ENCODE assay signal across 8 mouse cellular contexts in the genomic region with DNA sequence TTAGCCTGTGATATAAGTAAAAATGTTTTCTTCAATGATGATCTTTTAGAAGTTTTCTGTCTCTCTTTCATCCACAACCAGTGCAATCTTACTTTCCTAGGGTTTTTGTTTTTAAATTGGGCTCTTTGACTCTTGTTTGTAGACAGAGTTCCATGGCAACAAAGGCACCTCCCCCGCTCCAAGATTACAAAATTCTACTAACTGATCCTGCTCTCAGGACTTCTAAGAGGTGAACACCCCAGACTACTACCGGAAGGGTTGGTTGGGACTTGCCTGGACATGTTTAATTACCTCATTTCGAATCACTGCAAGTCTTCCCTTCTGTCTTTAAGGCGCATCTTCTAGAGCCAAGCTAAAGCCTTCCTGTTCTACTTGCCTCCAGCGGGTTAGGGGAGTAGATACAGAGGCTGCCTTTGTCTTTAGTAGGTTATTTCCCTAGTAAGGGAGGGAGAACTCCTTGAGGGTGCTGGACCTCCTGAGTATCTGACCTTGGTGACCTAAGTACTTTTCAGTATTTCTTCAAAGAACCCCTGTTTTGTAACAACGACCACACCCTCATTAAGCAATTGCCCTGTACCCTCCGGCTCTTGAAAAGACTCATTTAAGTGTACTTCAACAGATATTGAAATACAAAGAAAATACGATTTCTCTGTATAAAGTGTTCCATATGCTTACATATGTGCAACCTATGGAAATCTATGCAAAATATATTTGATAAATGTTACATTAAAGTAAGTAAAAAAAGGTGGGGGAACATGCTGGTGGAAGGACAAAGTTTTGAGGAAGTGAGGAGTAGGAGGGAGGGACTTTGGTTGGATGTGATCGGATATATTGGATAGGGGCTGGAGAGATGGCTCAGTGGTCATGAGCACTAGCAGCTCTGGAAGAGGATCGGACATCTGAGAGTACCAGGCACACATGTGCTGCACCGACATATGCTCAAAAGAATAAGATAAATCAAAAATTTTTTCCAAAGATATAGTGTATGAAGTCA. TPM values are rescaled to one million over a fixed set of nuclear protein-coding genes. Genes with fewer than 3 reads are reported as not detected.
DNase-seq lines count a peak whose midpoint lies in the region; ATAC-seq and TF ChIP-seq lines count a peak whose summit lies in the region.

No protein-coding gene starts in this region.

- no peaks in the 10 kb centered on the region for H3K9me3 ChIP-seq in kidney, postnatal 0 days (replicated peaks; ENCODE audit: low read length)
- H3K9me3 ChIP-seq in embryonic facial prominence, embryonic 12.5 days: no peaks in the 10 kb centered on the region
- H3K9me3 ChIP-seq in limb, embryonic 11.5 days (ENCODE audit: control insufficient read depth, low read length): no peaks in the 10 kb centered on the region
- H3K9me3 ChIP-seq in midbrain, embryonic 15.5 days: no peaks in the 10 kb centered on the region

- no peak for ATAC-seq in kidney, postnatal 0 days (replicated peaks; ENCODE audit: low FRiP score, low read depth)
- ATAC-seq in embryonic facial prominence, embryonic 12.5 days (ENCODE audit: insufficient number of reproducible peaks, insufficient read depth, low FRiP score, low TSS enrichment): no peak
- ATAC-seq in limb, embryonic 11.5 days (ENCODE audit: insufficient number of reproducible peaks, low FRiP score, low TSS enrichment, low read depth): no peak
- no peak for ATAC-seq in midbrain, embryonic 15.5 days (replicated peaks)

- 0 out of 2 replicates have a peak overlapping the region, but pooled peaks have one; percentile 72 for H3K27ac ChIP-seq in kidney, postnatal 0 days
- no peak overlapping the region for H3K27ac ChIP-seq in embryonic facial prominence, embryonic 12.5 days
- H3K27ac ChIP-seq in limb, embryonic 11.5 days (replicated peaks; ENCODE audit: low read depth, low read length): no peak overlapping the region
- H3K27ac ChIP-seq in midbrain, embryonic 15.5 days: peak overlapping the region; percentile 96; the same call in 1 of the 2 replicates

- no peaks in the 10 kb centered on the region for H3K27me3 ChIP-seq in kidney, postnatal 0 days (ENCODE audit: insufficient read depth, low read length)
- no peaks in the 10 kb centered on the region for H3K27me3 ChIP-seq in embryonic facial prominence, embryonic 12.5 days
- H3K27me3 ChIP-seq in limb, embryonic 11.5 days (ENCODE audit: control insufficient read depth, insufficient read depth, low read length): no peaks in the 10 kb centered on the region
- no peaks in the 10 kb centered on the region for H3K27me3 ChIP-seq in midbrain, embryonic 15.5 days (replicated peaks)

- no peak overlapping the region; the same call in 1 of the 2 replicates for H3K4me3 ChIP-seq in kidney, postnatal 0 days (replicated peaks; ENCODE audit: low read depth, low read length)
- peak overlapping the region; percentile 74; the same call in 1 of the 2 replicates for H3K4me3 ChIP-seq in embryonic facial prominence, embryonic 12.5 days
- H3K4me3 ChIP-seq in limb, embryonic 11.5 days (ENCODE audit: low read depth, low read length): no peak overlapping the region
- H3K4me3 ChIP-seq in midbrain, embryonic 15.5 days: peak overlapping the region; percentile 68

- no peak overlapping the region for H3K9ac ChIP-seq in kidney, postnatal 0 days (ENCODE audit: low read depth, low read length)
- H3K9ac ChIP-seq in embryonic facial prominence, embryonic 12.5 days: 0 out of 2 replicates have a peak overlapping the region, but pooled peaks have one; percentile 63
- H3K9ac ChIP-seq in limb, embryonic 11.5 days (ENCODE audit: low read length): no peak overlapping the region
- H3K9ac ChIP-seq in midbrain, embryonic 15.5 days: peak overlapping the region; percentile 75; the same call in 1 of the 2 replicates

- peak overlapping the region; percentile 99 for H3K4me2 ChIP-seq in kidney, postnatal 0 days (ENCODE audit: low read length)
- H3K4me2 ChIP-seq in embryonic facial prominence, embryonic 12.5 days (replicated peaks): peak overlapping the region; percentile 85
- H3K4me2 ChIP-seq in limb, embryonic 11.5 days (ENCODE audit: low read depth, severe bottlenecking): peak overlapping the region; percentile 82; the same call in 1 of the 2 replicates
- peak overlapping the region; percentile 79 for H3K4me2 ChIP-seq in midbrain, embryonic 15.5 days

- H3K36me3 ChIP-seq in kidney, postnatal 0 days (ENCODE audit: insufficient read depth, low read length): no peaks in the 10 kb centered on the region
- H3K36me3 ChIP-seq in embryonic facial prominence, embryonic 12.5 days: no peaks in the 10 kb centered on the region
- H3K36me3 ChIP-seq in limb, embryonic 11.5 days (ENCODE audit: control insufficient read depth, insufficient read depth, low read length): no peaks in the 10 kb centered on the region
- H3K36me3 ChIP-seq in midbrain, embryonic 15.5 days (replicated peaks): no peaks in the 10 kb centered on the region

- peaks cover 4% of the 10 kb centered on the region; the same call in 1 of the 2 replicates for H3K4me1 ChIP-seq in kidney, postnatal 0 days (replicated peaks; ENCODE audit: insufficient read depth, low read length)
- peaks cover 10% of the 10 kb centered on the region for H3K4me1 ChIP-seq in embryonic facial prominence, embryonic 12.5 days
- H3K4me1 ChIP-seq in limb, embryonic 11.5 days (ENCODE audit: control insufficient read depth, insufficient read depth, low read length): 0 out of 2 replicates have a peak, but pooled peaks cover 2% of the 10 kb centered on the region
- peaks cover 39% of the 10 kb centered on the region for H3K4me1 ChIP-seq in midbrain, embryonic 15.5 days

- TF ChIP-seq CTCF in kidney, postnatal 0 days (IDR thresholded peaks at IDR 0.05; ENCODE audit: low read depth): no peak

- WGBS in kidney, postnatal 0 days: 64% methylated on average over 11 of the region's 11 CpGs
- 47% methylated on average over 11 of the region's 11 CpGs for WGBS in embryonic facial prominence, embryonic 12.5 days
- WGBS in limb, embryonic 11.5 days: 76% methylated on average over 11 of the region's 11 CpGs
- WGBS in midbrain, embryonic 15.5 days: 74% methylated on average over 11 of the region's 11 CpGs

- DNase-seq in kidney, postnatal 0 days (ENCODE audit: low spot score): peak; percentile 58
- no peak for DNase-seq in kidney, adult 9 months
- no peak for DNase-seq in limb, embryonic 11.5 days (ENCODE audit: low spot score)
- no peak for DNase-seq in left cerebral cortex, adult 18-20 months (ENCODE audit: low spot score in 2 of 2)
- no peak for DNase-seq in gastrocnemius, postnatal 25 days
- DNase-seq in gastrocnemius, postnatal 10 days: no peak

RNA-seq across cellular contexts. Expression of a gene that starts 1.3 kb away (rescaled TPM):
- polyA plus RNA-seq in kidney, postnatal 0 days (2015; fragmentation: Nextera tagmentation; extraction: Ambion mirVana): 5.2 and 5.8 TPM in 2 replicates
- polyA plus RNA-seq in embryonic facial prominence, embryonic 12.5 days (2016; fragmentation: Nextera tagmentation; extraction: Ambion mirVana): 6.5 and 8.7 TPM in 2 replicates
- 4.2 and 5.7 TPM in 2 replicates for polyA plus RNA-seq in limb, embryonic 11.5 days (2014; fragmentation: Nextera tagmentation; extraction: Ambion mirVana)
- polyA plus RNA-seq in midbrain, embryonic 15.5 days (2015; fragmentation: Nextera tagmentation; extraction: Ambion mirVana): 15.5 and 17.8 TPM in 2 replicates
- total RNA-seq in left cerebral cortex, adult 18-20 months (2021): 10 to 100 TPM; 14.9 to 16.7 TPM
- total RNA-seq in gastrocnemius, postnatal 25 days (2021): not detected
- under 1 TPM; 0.12 to 0.14 TPM for total RNA-seq in gastrocnemius, postnatal 10 days (2021)

RNA-seq across cellular contexts. Expression of a gene that starts 13.6 kb away (rescaled TPM):
- polyA plus RNA-seq in kidney, postnatal 0 days (2015; fragmentation: Nextera tagmentation; extraction: Ambion mirVana): 49.1 and 53.0 TPM in 2 replicates
- 66.6 and 67.7 TPM in 2 replicates for polyA plus RNA-seq in embryonic facial prominence, embryonic 12.5 days (2016; fragmentation: Nextera tagmentation; extraction: Ambion mirVana)
- 70.3 and 72.3 TPM in 2 replicates for polyA plus RNA-seq in limb, embryonic 11.5 days (2014; fragmentation: Nextera tagmentation; extraction: Ambion mirVana)
- 50.7 and 53.6 TPM in 2 replicates for polyA plus RNA-seq in midbrain, embryonic 15.5 days (2015; fragmentation: Nextera tagmentation; extraction: Ambion mirVana)
- total RNA-seq in left cerebral cortex, adult 18-20 months (2021): 10 to 100 TPM; 35.0 to 37.5 TPM
- total RNA-seq in gastrocnemius, postnatal 25 days (2021): 10 to 100 TPM; 25.8 to 30.0 TPM
- total RNA-seq in gastrocnemius, postnatal 10 days (2021): 10 to 100 TPM; 24.4 to 26.4 TPM

RNA-seq across cellular contexts. Expression of a gene that starts 41.8 kb away (rescaled TPM):
- polyA plus RNA-seq in kidney, postnatal 0 days (2015; fragmentation: Nextera tagmentation; extraction: Ambion mirVana): 50.1 and 55.9 TPM in 2 replicates
- 62.3 and 63.1 TPM in 2 replicates for polyA plus RNA-seq in embryonic facial prominence, embryonic 12.5 days (2016; fragmentation: Nextera tagmentation; extraction: Ambion mirVana)
- polyA plus RNA-seq in limb, embryonic 11.5 days (2014; fragmentation: Nextera tagmentation; extraction: Ambion mirVana): 43.5 and 47.6 TPM in 2 replicates
- polyA plus RNA-seq in midbrain, embryonic 15.5 days (2015; fragmentation: Nextera tagmentation; extraction: Ambion mirVana): 17.9 and 22.2 TPM in 2 replicates
- total RNA-seq in left cerebral cortex, adult 18-20 months (2021): 10 to 100 TPM; 35.8 to 37.2 TPM
- 100 to 1,000 TPM; 193 to 219 TPM for total RNA-seq in gastrocnemius, postnatal 25 days (2021)
- 100 to 1,000 TPM; 171 to 177 TPM for total RNA-seq in gastrocnemius, postnatal 10 days (2021)

Comparison
In these comparisons a context has a peak if more than half of its experiments do, and no peak if none do; other contexts are left out.
1. H3K27ac ChIP-seq: peak in kidney, postnatal 0 days (single experiment) and midbrain, embryonic 15.5 days (single experiment); none in embryonic facial prominence, embryonic 12.5 days (single experiment) and limb, embryonic 11.5 days (single experiment).
2. H3K4me3 ChIP-seq: peak in embryonic facial prominence, embryonic 12.5 days (single experiment) and midbrain, embryonic 15.5 days (single experiment); none in kidney, postnatal 0 days (single experiment) and limb, embryonic 11.5 days (single experiment).
3. H3K9ac ChIP-seq: peak in embryonic facial prominence, embryonic 12.5 days (single experiment) and midbrain, embryonic 15.5 days (single experiment); none in kidney, postnatal 0 days (single experiment) and limb, embryonic 11.5 days (single experiment).
4. Peak in every context shown above with its lines, with median percentiles within 50 percentile points of each other: H3K4me2 ChIP-seq.